Mouse (Mus musculus) heart, embryonic 16.5 days (tissue): ENCODE measurements around the gene Prkrip1. TPM values are rescaled to one million over a fixed set of nuclear protein-coding genes. Genes with fewer than 3 reads are reported as not detected.
"Not testable (repeated sequence)": the region's sequence is repeated elsewhere in the genome, so short reads cannot be mapped to it uniquely, and the experiment has no call there.

Source experiments
- ATAC-seq: fragments of 200-750 bp; cut with Nextera tagmentation; replicated peaks from 2 replicates; pipeline ENCODE4 v1.8.0; 2017; ENCODE audit warnings: moderate number of reproducible peaks; ENCODE audit not compliant: insufficient read depth, low FRiP score; ENCODE audit errors: extremely low read depth
- H3K27ac ChIP-seq: fragments of 300-500 bp; sonication (generic); 2 replicates; pipeline ENCODE4 v1.5.1; 2014; ENCODE audit warnings: mild to moderate bottlenecking, low read length, control low read depth, moderate library complexity
- H3K27me3 ChIP-seq: fragments of 300-500 bp; sonication (generic); 2 replicates; pipeline ENCODE4 v1.6.1; 2014; ENCODE audit warnings: low read length, mixed read lengths; ENCODE audit not compliant: control insufficient read depth, insufficient read depth
- H3K36me3 ChIP-seq: fragments of 300-500 bp; sonication (generic); 2 replicates; pipeline ENCODE4 v1.6.1; 2014; ENCODE audit not compliant: control insufficient read depth, insufficient read depth
- H3K4me1 ChIP-seq: fragments of 300-500 bp; sonication (generic); 2 replicates; pipeline ENCODE4 v1.6.1; 2014; ENCODE audit warnings: low read length, mixed read lengths; ENCODE audit not compliant: control insufficient read depth, insufficient read depth
- H3K4me2 ChIP-seq: fragments of 300-500 bp; sonication (generic); 2 replicates; pipeline ENCODE4 v1.6.1; 2014; ENCODE audit warnings: low read depth, mild to moderate bottlenecking, control low read depth, low read length
- H3K4me3 ChIP-seq: fragments of 300-500 bp; sonication (generic); 2 replicates; pipeline ENCODE4 v1.5.1; 2014; ENCODE audit warnings: mild to moderate bottlenecking, control low read depth, low read length
- H3K9ac ChIP-seq: fragments of 300-500 bp; sonication (generic); 2 replicates; pipeline ENCODE4 v1.6.1; 2014; ENCODE audit warnings: low read length, control low read depth
- H3K9me3 ChIP-seq: fragments of 300-500 bp; sonication (generic); replicated peaks from 2 replicates; pipeline ENCODE4 v1.6.1; 2016; ENCODE audit warnings: low read length; ENCODE audit not compliant: control insufficient read depth
- WGBS: fragments of 180-500 bp; shearing (Covaris S2); extraction: QIAGEN DNeasy Blood & Tissue Kit; methylation state at CpG from one replicate; pipeline ENCODE4 v1.1.7; 2014; 5-methylcytosine and 5-hydroxymethylcytosine counted together
- polyA plus RNA-seq: library from polyadenylated mRNA; unstranded; fragments of >200 nt; fragmentation: Nextera tagmentation; extraction: Ambion mirVana; gene quantifications from 2 replicates; pipeline ENCODE4 v1.2.1, GENCODE M21; 2015

The Prkrip1 gene
- polyA plus RNA-seq, 1 experiment from 2014 or later: 37.7 TPM

- Histone ChIP-seq H3K4me1 (no peaks in the 10 kb centered on the region), H3K4me3 (no peak overlapping the region), H3K27ac (no peak overlapping the region), H3K4me2 (no peak overlapping the region), H3K9ac (no peak overlapping the region), H3K27me3 (no peaks in the 10 kb centered on the region), H3K36me3 (no peaks in the 10 kb centered on the region), H3K9me3 (no peaks in the 10 kb centered on the region)
- ATAC-seq: no peak
- 74% methylated on average over 8 of the region's 8 CpGs for WGBS
These were observed 46.4 kb downstream of the Prkrip1 start for GRCm38 (mm10) chr5:136152365-136152764.

DNA sequence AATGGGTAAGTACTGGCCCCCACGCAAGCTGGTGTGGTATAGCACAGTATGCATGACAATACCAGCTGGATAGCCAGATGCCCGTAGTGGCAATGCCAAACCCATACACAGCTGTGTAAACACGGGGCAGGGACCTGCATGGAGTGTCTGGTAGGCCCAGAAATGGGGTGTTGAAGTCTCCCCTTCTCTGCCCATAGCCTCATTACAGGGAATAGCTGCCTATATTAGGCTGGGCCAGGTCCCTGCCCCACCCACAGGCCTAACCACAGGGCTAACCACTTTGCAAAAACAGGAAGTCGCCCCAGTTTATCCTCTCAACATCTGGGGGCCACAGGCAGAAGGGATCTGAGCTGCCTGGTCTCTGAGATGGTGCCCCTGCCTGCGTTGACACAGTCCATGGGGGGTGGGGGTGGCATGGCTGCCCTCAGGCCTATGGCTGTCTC lies 49.6 kb downstream of the Prkrip1 start:
- H3K4me1 ChIP-seq, H3K9ac ChIP-seq, H3K9me3 ChIP-seq, H3K27ac ChIP-seq, H3K4me3 ChIP-seq, H3K27me3 ChIP-seq, H3K36me3 ChIP-seq, H3K4me2 ChIP-seq: not testable (repeated sequence)
- 74% methylated on average over 5 of the region's 5 CpGs for WGBS
- ATAC-seq: peak; percentile 41

DNA sequence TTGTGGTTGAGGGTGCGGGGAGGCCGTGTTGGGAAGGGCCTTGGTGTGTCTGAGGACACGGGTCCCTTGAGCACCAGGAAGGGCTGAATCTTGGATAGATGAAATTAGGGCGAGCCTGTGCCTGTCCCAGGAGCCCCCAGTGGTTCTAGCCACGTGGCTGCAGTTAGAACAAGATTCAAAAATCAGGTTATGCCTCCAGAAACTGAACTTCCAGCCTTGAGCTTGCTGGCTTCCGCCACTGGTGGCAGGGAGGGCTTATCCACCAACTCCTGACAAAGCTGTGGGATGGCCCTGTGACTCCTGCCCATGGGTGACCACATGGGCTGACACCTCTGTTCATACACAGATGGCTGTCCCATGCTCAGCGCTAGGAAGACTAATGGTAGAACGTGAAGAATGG lies 51.1 kb downstream of the Prkrip1 start:
- no peaks in the 10 kb centered on the region for H3K27me3 ChIP-seq
- H3K27ac ChIP-seq: no peak overlapping the region
- H3K36me3 ChIP-seq: no peaks in the 10 kb centered on the region
- H3K4me3 ChIP-seq: no peak overlapping the region
- no peak for ATAC-seq
- no peak overlapping the region for H3K9ac ChIP-seq
- H3K4me2 ChIP-seq: no peak overlapping the region
- H3K9me3 ChIP-seq: no peaks in the 10 kb centered on the region
- no peaks in the 10 kb centered on the region for H3K4me1 ChIP-seq
- 66% methylated on average over 8 of the region's 8 CpGs for WGBS

GRCm38 (mm10) chr5:136146936-136147335 lies 51.8 kb downstream of the Prkrip1 start:
- Histone ChIP-seq H3K9ac (no peak overlapping the region), H3K27ac (no peak overlapping the region), H3K4me1 (no peaks in the 10 kb centered on the region), H3K9me3 (no peaks in the 10 kb centered on the region; the same call in 1 of the 2 replicates), H3K36me3 (peaks cover 3% of the 10 kb centered on the region; the same call in 1 of the 2 replicates), H3K27me3 (no peaks in the 10 kb centered on the region), H3K4me2 (no peak overlapping the region), H3K4me3 (no peak overlapping the region)
- WGBS: 95% methylated on average over 1 of the region's 1 CpGs
- ATAC-seq: no peak

DNA sequence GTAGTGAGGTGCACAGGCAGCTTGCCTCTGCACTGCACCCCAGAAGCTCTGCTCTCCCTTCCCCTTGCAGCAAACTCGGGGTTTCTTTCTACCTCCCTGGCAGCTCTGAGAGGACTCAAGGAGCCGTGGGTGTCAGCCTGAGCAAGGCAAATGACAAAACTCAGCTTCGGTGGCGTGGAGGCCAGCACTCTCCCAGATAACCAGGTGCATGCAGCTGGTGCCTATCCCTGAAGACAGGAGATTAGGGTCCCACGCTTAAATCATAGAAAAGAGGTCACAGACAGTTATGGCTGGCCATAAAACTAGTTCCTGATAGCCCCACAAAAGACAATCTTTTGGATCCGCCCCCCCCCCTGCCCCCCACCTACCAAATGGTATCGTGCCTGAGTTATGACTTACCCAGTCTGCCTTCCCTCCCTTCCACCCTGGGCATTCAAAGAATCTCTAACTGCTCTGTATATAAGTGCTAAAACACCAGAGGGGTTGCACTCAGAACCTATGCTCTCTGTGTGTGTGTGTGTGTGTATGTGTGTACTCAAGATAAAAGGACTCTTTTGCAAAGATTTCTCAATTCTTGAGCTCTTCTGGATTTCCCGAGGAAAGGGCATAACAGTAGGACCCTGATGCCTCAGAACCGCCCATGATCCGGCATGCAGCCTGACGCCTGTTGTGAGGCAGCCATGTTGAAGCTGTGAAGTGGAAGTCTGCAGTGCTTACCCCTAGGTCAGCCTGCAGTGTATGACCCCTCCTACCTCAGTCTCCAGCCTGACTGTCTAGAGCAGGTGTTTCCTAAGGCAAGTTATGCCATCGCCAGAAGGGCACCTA lies 53.9 kb downstream of the Prkrip1 start:
- peaks cover 16% of the 10 kb centered on the region for H3K36me3 ChIP-seq
- H3K27ac ChIP-seq: no peak overlapping the region
- no peaks in the 10 kb centered on the region for H3K4me1 ChIP-seq
- no peak for ATAC-seq
- no peaks in the 10 kb centered on the region; the same call in 1 of the 2 replicates for H3K9me3 ChIP-seq
- H3K9ac ChIP-seq: no peak overlapping the region; the same call in 1 of the 2 replicates
- WGBS: 60% methylated on average over 12 of the region's 12 CpGs
- no peaks in the 10 kb centered on the region for H3K27me3 ChIP-seq
- H3K4me2 ChIP-seq: no peak overlapping the region
- H3K4me3 ChIP-seq: no peak overlapping the region

GRCm38 (mm10) chr5:136143161-136143755 lies 55.5 kb downstream of the Prkrip1 start:
- Histone ChIP-seq H3K4me3 (no peak overlapping the region), H3K4me2 (no peak overlapping the region), H3K27ac (no peak overlapping the region), H3K9me3 (no peaks in the 10 kb centered on the region; the same call in 1 of the 2 replicates), H3K36me3 (peaks cover 20% of the 10 kb centered on the region), H3K27me3 (no peaks in the 10 kb centered on the region), H3K9ac (no peak overlapping the region), H3K4me1 (no peaks in the 10 kb centered on the region)
- 87% methylated on average over 6 of the region's 6 CpGs for WGBS
- no peak for ATAC-seq

GRCm38 (mm10) chr5:136142746-136143145 lies 56.0 kb downstream of the Prkrip1 start:
- WGBS: 85% methylated on average over 5 of the region's 5 CpGs

GRCm38 (mm10) chr5:136140057-136140482 lies 58.7 kb downstream of the Prkrip1 start:
- ATAC-seq: no peak
- 91% methylated on average over 10 of the region's 10 CpGs for WGBS
- H3K27ac ChIP-seq: no peak overlapping the region
- H3K9ac ChIP-seq: no peak overlapping the region
- H3K4me2 ChIP-seq: no peak overlapping the region
- H3K9me3 ChIP-seq: no peaks in the 10 kb centered on the region; the same call in 1 of the 2 replicates
- peaks cover 20% of the 10 kb centered on the region for H3K36me3 ChIP-seq
- H3K4me1 ChIP-seq: peaks cover 10% of the 10 kb centered on the region
- no peaks in the 10 kb centered on the region for H3K27me3 ChIP-seq
- H3K4me3 ChIP-seq: no peak overlapping the region

More at GRCm38 (mm10) chr5:136142746-136143145, 56.0 kb downstream of the Prkrip1 start:
- Histone ChIP-seq H3K9me3 (no peaks in the 10 kb centered on the region; the same call in 1 of the 2 replicates), H3K4me2 (no peak overlapping the region), H3K4me1 (no peaks in the 10 kb centered on the region), H3K27ac (no peak overlapping the region), H3K4me3 (no peak overlapping the region), H3K27me3 (no peaks in the 10 kb centered on the region), H3K36me3 (peaks cover 20% of the 10 kb centered on the region), H3K9ac (no peak overlapping the region)
- ATAC-seq: no peak

DNA sequence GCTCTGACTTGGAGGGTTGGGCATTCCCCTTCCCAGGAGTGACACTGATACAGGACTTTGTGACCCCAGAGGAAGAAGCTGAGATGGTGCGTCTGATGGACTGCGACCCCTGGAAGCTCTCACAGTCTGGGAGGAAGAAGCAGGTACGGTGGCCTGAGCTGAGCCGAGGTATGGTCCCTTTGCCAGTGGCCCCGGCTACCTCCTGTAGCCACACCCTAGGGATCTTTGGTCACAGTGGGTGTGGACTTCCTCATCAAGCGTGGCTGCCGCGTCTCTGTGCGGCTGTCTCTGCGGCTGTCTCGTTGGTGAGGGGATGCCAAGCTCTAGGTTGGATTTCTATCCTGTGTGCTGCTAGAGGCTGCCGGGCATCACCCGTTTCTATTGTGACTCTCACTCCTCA lies 59.4 kb downstream of the Prkrip1 start:
- WGBS: 90% methylated on average over 13 of the region's 13 CpGs
- no peaks in the 10 kb centered on the region; the same call in 1 of the 2 replicates for H3K9me3 ChIP-seq

More for the DNA sequence above, 59.4 kb downstream of the Prkrip1 start:
- H3K27me3 ChIP-seq: no peaks in the 10 kb centered on the region
- peaks cover 10% of the 10 kb centered on the region for H3K4me1 ChIP-seq
- H3K4me3 ChIP-seq: no peak overlapping the region
- no peak overlapping the region for H3K4me2 ChIP-seq
- H3K27ac ChIP-seq: no peak overlapping the region
- no peak overlapping the region for H3K9ac ChIP-seq
- no peak for ATAC-seq
- peaks cover 20% of the 10 kb centered on the region for H3K36me3 ChIP-seq
